Mouse (Mus musculus) forebrain, embryonic 11.5 days (tissue): ENCODE results near the gene Tecpr2. TPM values are rescaled to one million over a fixed set of nuclear protein-coding genes. Genes with fewer than 3 reads are reported as not detected.

Source experiments
- ATAC-seq: fragments of 200-750 bp; cut with Nextera tagmentation; replicated peaks from 2 replicates; pipeline ENCODE4 v1.8.0; 2017; ENCODE audit warnings: moderate TSS enrichment; ENCODE audit not compliant: low FRiP score
- DNase-seq: peaks from one replicate; pipeline ENCODE4 v3.0.0-alpha.2; 2017; ENCODE audit warnings: low spot score
- H3K27ac ChIP-seq: fragments of 300-500 bp; sonication (generic); 2 replicates; pipeline ENCODE4 v1.5.1; 2014; ENCODE audit warnings: low read depth, low read length
- H3K27me3 ChIP-seq: fragments of 300-500 bp; sonication (generic); 2 replicates; pipeline ENCODE4 v1.6.1; 2014; ENCODE audit warnings: mild to moderate bottlenecking, low read length, mixed read lengths; ENCODE audit not compliant: control insufficient read depth, insufficient read depth
- H3K36me3 ChIP-seq: fragments of 300-500 bp; sonication (generic); 2 replicates; pipeline ENCODE4 v1.6.1; 2014; ENCODE audit warnings: mild to moderate bottlenecking, low read length, moderate library complexity, mixed read lengths; ENCODE audit not compliant: control insufficient read depth, insufficient read depth
- H3K4me1 ChIP-seq: fragments of 300-500 bp; sonication (generic); replicated peaks from 2 replicates; pipeline ENCODE4 v1.6.1; 2014; ENCODE audit warnings: low read length, mixed read lengths; ENCODE audit not compliant: control insufficient read depth, insufficient read depth
- H3K4me2 ChIP-seq: fragments of 300-500 bp; sonication (generic); 2 replicates; pipeline ENCODE4 v1.6.1; 2014; ENCODE audit warnings: low read depth, mild to moderate bottlenecking, low read length, moderate library complexity, mixed read lengths; ENCODE audit not compliant: severe bottlenecking
- H3K4me3 ChIP-seq: fragments of 300-500 bp; sonication (generic); 2 replicates; pipeline ENCODE4 v1.5.1; 2014; ENCODE audit warnings: low read depth, low read length
- H3K9ac ChIP-seq: fragments of 300-500 bp; sonication (generic); 2 replicates; pipeline ENCODE4 v1.6.1; 2014; ENCODE audit warnings: low read length
- H3K9me3 ChIP-seq: fragments of 300-500 bp; sonication (generic); 2 replicates; pipeline ENCODE4 v1.6.1; 2016; ENCODE audit warnings: low read length, mixed read lengths; ENCODE audit not compliant: control insufficient read depth
- WGBS: fragments of 180-500 bp; shearing (Covaris S2); extraction: QIAGEN DNeasy Blood & Tissue Kit; methylation state at CpG from one replicate; pipeline ENCODE4 v1.1.7; 2014; 5-methylcytosine and 5-hydroxymethylcytosine counted together
- polyA plus RNA-seq: library from polyadenylated mRNA; unstranded; fragments of >200 nt; fragmentation: Nextera tagmentation; extraction: Ambion mirVana; gene quantifications from 2 replicates; pipeline ENCODE4 v1.2.1, GENCODE M21; 2014

The Tecpr2 gene
- polyA plus RNA-seq, 1 experiment from 2014 or later: 6.6 TPM

DNA sequence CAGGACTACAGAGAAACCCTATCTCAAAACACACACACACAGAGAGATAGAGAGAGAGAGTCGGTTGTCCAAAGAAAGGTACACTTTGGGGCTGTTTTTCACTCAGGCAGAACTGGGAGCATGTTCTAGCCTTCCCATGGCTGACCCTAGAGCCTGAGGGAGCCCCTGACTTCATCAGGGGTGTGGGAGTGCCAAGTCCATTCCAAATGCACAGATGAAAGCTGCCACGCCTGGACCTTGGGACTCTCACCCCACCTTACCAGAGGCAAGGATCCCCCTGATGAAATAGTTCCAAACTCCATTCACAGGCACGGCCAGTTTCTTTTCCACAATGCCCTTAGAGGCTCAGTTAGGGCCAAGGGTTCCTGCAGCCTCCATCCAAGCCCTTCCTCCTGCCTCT lies 90.7 kb downstream of the Tecpr2 start:
- ATAC-seq: no peak
- 85% methylated on average over 3 of the region's 3 CpGs for WGBS
- no peak overlapping the region for H3K27ac ChIP-seq
- no peak overlapping the region for H3K9ac ChIP-seq
- H3K4me2 ChIP-seq: no peak overlapping the region; the same call in 1 of the 2 replicates
- H3K9me3 ChIP-seq: no peaks in the 10 kb centered on the region
- DNase-seq: no peak
- no peaks in the 10 kb centered on the region; the same call in 1 of the 2 replicates for H3K36me3 ChIP-seq
- no peak overlapping the region for H3K4me3 ChIP-seq
- peaks cover 3% of the 10 kb centered on the region; the same call in 1 of the 2 replicates for H3K4me1 ChIP-seq
- no peaks in the 10 kb centered on the region for H3K27me3 ChIP-seq

DNA sequence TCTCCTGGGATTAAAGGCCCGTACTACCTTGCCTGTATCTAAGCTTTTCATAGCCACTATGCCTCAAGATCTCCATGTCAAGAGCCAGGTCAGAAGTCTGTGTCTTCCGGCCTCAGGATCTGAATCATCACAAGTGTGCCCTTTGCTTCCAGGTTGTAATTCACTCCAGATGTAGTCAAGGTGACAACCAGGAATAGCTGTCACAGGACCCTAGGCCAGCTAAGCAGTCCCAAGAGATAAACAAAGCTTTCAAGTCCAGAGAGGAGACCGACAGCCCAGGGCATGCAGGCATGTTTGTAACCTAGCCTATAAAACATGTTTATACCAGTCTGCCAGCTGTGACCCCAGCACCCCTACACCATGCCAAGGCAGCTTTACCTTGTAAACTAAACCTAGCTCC lies 92.7 kb downstream of the Tecpr2 start:
- 83% methylated on average over 3 of the region's 3 CpGs for WGBS
- no peak overlapping the region for H3K9ac ChIP-seq
- DNase-seq (no peak), ATAC-seq (no peak)
- no peaks in the 10 kb centered on the region for H3K27me3 ChIP-seq
- H3K4me3 ChIP-seq: no peak overlapping the region
- peaks cover 3% of the 10 kb centered on the region; the same call in 1 of the 2 replicates for H3K4me1 ChIP-seq
- H3K36me3 ChIP-seq: no peaks in the 10 kb centered on the region; the same call in 1 of the 2 replicates
- no peak overlapping the region for H3K27ac ChIP-seq
- no peak overlapping the region for H3K4me2 ChIP-seq
- no peaks in the 10 kb centered on the region for H3K9me3 ChIP-seq

DNA sequence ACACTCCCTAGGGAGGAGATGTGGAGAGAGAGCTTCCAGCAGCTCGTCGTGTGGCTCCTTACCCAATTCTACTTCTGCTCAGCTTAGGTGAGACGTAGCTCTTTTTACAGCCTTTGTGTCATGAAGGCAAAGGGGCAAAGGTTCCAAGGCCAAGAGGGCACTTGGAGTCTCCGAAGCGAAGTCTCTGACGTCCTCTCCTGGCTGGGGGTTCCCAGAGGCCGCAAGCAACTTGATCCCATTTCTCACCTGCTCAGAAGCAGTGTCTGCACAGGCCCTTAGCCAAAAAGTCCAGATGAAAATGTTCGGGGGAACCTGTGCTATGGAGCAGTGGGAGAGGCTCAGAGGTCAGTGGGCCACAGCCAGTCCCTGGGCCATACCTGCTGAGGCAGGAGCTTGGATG lies 94.0 kb downstream of the Tecpr2 start:
- no peaks in the 10 kb centered on the region for H3K36me3 ChIP-seq
- no peak overlapping the region for H3K27ac ChIP-seq
- no peak for DNase-seq
- ATAC-seq: no peak
- H3K9ac ChIP-seq: no peak overlapping the region
- no peak overlapping the region for H3K4me3 ChIP-seq
- 80% methylated on average over 8 of the region's 8 CpGs for WGBS
- no peaks in the 10 kb centered on the region for H3K9me3 ChIP-seq
- peaks cover 3% of the 10 kb centered on the region; the same call in 1 of the 2 replicates for H3K4me1 ChIP-seq
- no peak overlapping the region for H3K4me2 ChIP-seq
- no peaks in the 10 kb centered on the region for H3K27me3 ChIP-seq

DNA sequence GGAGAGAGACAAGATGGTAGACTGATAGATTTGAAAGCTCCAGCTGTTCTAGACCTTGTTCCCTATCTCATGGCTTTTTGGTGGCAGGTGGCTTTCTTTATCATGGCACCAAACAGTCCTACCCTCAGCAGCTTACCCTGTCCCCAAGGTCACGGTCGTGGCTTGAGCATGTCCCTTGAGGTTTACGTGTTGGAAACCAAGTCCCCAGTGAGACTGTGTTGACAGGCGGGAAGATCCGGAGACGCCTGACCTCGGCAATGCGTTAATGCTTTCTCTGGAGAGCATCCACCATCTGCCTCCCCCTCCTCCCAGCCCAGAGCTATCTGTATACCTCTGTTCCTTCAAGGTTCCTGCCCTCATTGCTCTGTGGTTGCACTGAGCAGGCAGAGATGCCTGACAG lies 94.7 kb downstream of the Tecpr2 start:
- H3K4me2 ChIP-seq: no peak overlapping the region
- no peaks in the 10 kb centered on the region for H3K4me1 ChIP-seq
- ATAC-seq: no peak
- no peak overlapping the region for H3K9ac ChIP-seq
- no peak overlapping the region for H3K4me3 ChIP-seq
- no peak overlapping the region for H3K27ac ChIP-seq
- no peaks in the 10 kb centered on the region for H3K9me3 ChIP-seq
- H3K27me3 ChIP-seq: no peaks in the 10 kb centered on the region
- WGBS: 91% methylated on average over 8 of the region's 8 CpGs
- H3K36me3 ChIP-seq: no peaks in the 10 kb centered on the region
- DNase-seq: no peak

DNA sequence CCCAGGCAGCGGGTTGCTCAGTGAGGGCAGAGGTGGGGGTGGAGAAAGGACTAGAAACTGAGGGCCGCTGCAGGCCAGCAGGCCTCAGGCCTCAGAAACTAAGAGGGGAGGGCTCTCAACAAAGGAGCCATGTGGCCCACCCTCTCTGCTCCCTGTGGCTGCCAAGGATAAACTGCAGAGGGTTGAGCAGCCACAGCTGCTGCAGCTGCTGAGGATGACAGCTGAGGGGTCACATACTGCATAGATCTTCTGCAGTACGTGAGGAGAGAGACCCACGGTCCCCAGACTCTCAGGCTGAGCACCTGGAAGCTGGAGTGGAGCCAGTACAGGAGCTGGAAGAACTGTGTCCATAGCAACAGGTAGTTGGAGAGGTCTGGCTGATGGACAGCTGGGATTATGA lies 95.5 kb downstream of the Tecpr2 start:
- H3K4me2 ChIP-seq: no peak overlapping the region
- 75% methylated on average over 4 of the region's 4 CpGs for WGBS
- no peaks in the 10 kb centered on the region for H3K27me3 ChIP-seq
- ATAC-seq (no peak), DNase-seq (no peak)
- H3K4me1 ChIP-seq: no peaks in the 10 kb centered on the region
- H3K9ac ChIP-seq: no peak overlapping the region
- no peak overlapping the region for H3K4me3 ChIP-seq
- no peaks in the 10 kb centered on the region for H3K9me3 ChIP-seq
- H3K36me3 ChIP-seq: no peaks in the 10 kb centered on the region
- no peak overlapping the region for H3K27ac ChIP-seq

DNA sequence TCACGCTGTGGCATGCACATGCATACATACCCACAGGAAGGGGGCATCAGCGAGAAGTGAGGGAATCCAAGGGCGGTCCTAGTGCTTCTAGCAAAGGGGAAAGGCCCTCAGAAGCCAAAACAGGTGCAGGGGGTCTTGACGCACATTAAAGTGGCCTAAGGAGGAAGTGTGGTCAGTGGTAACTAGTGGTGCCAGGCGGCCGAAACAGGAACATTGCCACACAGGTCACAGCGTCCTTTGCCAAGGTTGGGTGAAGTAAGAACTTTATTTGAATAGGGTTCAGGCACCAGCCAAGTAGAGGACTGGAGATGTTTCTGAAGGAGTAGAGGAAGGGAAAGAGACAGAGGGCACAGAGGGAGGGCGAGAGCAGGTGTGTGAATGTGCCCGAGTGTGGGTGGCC lies 96.1 kb downstream of the Tecpr2 start:
- H3K27ac ChIP-seq: no peak overlapping the region
- DNase-seq (no peak), ATAC-seq (no peak)
- no peak overlapping the region for H3K9ac ChIP-seq
- WGBS: 78% methylated on average over 9 of the region's 9 CpGs
- no peaks in the 10 kb centered on the region for H3K27me3 ChIP-seq
- H3K9me3 ChIP-seq: no peaks in the 10 kb centered on the region
- no peaks in the 10 kb centered on the region for H3K4me1 ChIP-seq
- H3K4me2 ChIP-seq: no peak overlapping the region
- no peak overlapping the region for H3K4me3 ChIP-seq
- H3K36me3 ChIP-seq: no peaks in the 10 kb centered on the region

DNA sequence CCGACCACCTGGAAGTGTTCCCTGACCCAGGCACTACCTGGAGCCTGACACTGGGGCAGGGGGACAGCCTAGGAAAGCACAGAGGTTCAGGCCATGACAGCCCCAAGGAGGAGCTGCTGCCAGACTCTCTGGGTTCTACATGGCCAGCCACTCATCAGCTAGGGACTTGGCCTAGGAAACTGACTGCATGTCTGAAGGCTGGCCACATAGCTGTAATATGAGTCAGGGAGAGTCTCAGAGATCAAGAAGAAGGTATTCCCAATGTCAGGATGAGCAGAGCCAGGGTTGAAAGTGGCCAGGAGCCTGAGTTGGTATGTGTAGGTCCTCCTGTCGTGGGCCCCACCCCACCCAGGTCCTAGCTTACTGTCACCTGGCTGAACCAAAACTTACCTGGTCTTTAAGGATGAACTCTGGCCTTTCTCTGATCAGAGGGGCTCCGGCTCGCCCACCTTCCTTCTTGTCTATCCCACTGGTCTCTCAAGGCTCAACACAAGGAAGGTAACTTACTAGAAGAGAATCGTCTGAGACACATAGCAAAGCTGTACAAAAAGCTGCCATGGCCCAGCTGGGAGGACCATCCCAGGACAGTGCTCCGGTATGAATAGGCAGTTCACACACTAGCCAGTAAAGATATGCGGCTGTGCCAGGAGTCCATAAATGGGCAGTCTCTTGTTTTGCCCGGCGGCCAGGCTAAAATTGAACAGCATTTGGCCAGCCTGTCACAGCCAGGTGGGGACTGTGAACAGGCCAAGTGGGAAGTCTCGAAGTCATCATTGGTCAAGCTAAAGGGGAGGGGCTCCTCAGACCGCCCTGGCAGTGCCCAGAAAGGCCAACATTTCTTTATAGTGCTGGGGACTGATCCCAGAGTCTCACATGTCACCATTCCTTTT lies 97.7 kb downstream of the Tecpr2 start:
- ATAC-seq (no peak), DNase-seq (no peak)
- no peak overlapping the region for H3K27ac ChIP-seq
- no peaks in the 10 kb centered on the region for H3K36me3 ChIP-seq
- no peak overlapping the region for H3K9ac ChIP-seq
- no peaks in the 10 kb centered on the region for H3K9me3 ChIP-seq
- H3K4me3 ChIP-seq: no peak overlapping the region
- peaks cover 3% of the 10 kb centered on the region; the same call in 1 of the 2 replicates for H3K4me1 ChIP-seq
- 86% methylated on average over 11 of the region's 11 CpGs for WGBS
- no peak overlapping the region for H3K4me2 ChIP-seq
- H3K27me3 ChIP-seq: no peaks in the 10 kb centered on the region

DNA sequence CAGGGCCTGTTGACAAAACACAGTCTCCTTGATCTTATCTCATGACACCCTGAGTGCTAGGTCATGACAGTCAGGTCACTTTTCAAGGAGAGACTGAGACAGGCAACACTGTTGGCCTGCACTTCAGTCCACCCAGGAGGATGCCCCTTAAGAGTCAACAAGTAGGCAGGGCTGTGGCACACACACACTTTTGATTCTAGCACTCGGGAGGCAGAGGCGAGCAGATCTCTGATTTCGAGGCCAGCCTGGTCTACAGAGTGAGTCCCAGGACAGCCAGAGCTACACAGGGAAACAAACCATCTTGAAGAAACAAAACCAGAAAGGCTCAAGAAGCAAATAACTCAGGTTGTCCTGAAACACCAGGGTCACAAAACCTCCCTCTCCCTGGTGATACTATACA lies 100.3 kb downstream of the Tecpr2 start:
- DNase-seq: no peak
- 89% methylated on average over 3 of the region's 3 CpGs for WGBS

DNA sequence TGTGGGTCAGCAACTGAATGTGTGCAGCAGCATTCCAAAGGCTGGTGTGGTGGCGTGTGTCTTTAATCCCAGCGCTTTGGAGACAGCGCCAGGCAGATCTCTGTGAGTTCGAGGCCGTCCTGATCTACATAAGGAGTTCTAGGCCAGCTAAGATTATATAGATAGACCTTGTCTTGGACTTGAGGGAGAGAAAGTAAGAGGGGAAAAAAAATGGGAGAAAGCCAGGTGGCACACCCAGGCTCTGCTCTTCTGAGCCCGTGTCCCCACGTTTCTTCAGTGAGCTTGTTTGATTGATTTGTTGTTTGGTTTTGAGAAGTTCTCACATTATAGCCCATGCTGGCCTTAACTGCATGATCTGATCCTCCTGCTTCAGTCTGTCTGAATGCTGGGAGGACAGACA lies 101.4 kb downstream of the Tecpr2 start:
- DNase-seq (no peak), ATAC-seq (no peak)
- 95% methylated on average over 7 of the region's 7 CpGs for WGBS
- H3K9me3 ChIP-seq: no peaks in the 10 kb centered on the region
- no peaks in the 10 kb centered on the region for H3K27me3 ChIP-seq
- H3K4me2 ChIP-seq: no peak overlapping the region
- H3K9ac ChIP-seq: no peak overlapping the region
- no peak overlapping the region for H3K4me3 ChIP-seq
- peaks cover 4% of the 10 kb centered on the region; the same call in 1 of the 2 replicates for H3K4me1 ChIP-seq
- H3K27ac ChIP-seq: no peak overlapping the region
- H3K36me3 ChIP-seq: no peaks in the 10 kb centered on the region

More for the DNA sequence above, 100.3 kb downstream of the Tecpr2 start:
- no peaks in the 10 kb centered on the region for H3K36me3 ChIP-seq
- no peak overlapping the region for H3K9ac ChIP-seq
- no peak overlapping the region for H3K27ac ChIP-seq
- H3K27me3 ChIP-seq: no peaks in the 10 kb centered on the region
- ATAC-seq: no peak
- no peak overlapping the region for H3K4me3 ChIP-seq
- H3K4me1 ChIP-seq: peaks cover 4% of the 10 kb centered on the region; the same call in 1 of the 2 replicates
- no peaks in the 10 kb centered on the region for H3K9me3 ChIP-seq
- no peak overlapping the region for H3K4me2 ChIP-seq
